Mouse (Mus musculus): Measurements from ENCODE around the gene Coasy. TPM values are rescaled to one million over a fixed set of nuclear protein-coding genes. Genes with fewer than 3 reads are reported as not detected.
A peak's percentile ranks its signal among the peaks of the same experiment; 100 is the strongest.

The Coasy gene
- polyA plus RNA-seq, 1 experiment from 2014 or later = 26.8 TPM

DNA sequence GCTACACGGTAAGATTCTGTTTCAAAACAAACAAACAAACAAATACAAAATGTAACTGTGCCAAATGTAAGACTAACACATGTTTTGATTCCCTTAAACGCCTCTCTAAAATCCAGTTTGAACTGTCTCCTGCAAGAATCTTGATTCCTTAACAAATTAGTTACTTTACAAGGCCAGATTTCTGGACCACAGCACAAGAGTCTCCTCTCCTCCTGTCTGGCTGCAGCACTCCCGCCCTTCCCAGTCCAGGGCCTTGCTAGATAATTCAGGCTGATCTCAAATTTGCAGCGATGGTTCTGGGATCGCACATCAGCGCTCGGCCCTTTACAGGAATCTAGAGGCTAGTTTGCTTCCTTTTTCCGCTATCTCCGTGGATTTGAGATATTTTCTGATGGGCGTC, 706 bp upstream of the Coasy start:
- no peaks in the 10 kb centered on the region for H3K9me3 ChIP-seq (ENCODE audit: control insufficient read depth, low read length)
- WGBS = 6% methylated on average over 10 of the region's 10 CpGs
- peaks cover 9% of the 10 kb centered on the region; the same call in 1 of the 2 replicates for H3K27me3 ChIP-seq (ENCODE audit: control insufficient read depth, insufficient read depth, low read length)
- peaks cover 3% of the 10 kb centered on the region; the same call in 1 of the 2 replicates for H3K4me1 ChIP-seq (replicated peaks; ENCODE audit: control insufficient read depth, insufficient read depth)
- DNase-seq (ENCODE audit: low spot score) (no peak), ATAC-seq (ENCODE audit: low FRiP score, low TSS enrichment) (no peak)
- H3K36me3 ChIP-seq (ENCODE audit: control insufficient read depth, insufficient read depth, low read length) = no peaks in the 10 kb centered on the region
- H3K4me2 ChIP-seq (replicated peaks; ENCODE audit: low read depth) = peak overlapping the region; percentile 94
- H3K9ac ChIP-seq (ENCODE audit: low read length) = peak overlapping the region; percentile 50
- peak overlapping the region; percentile 91 for H3K27ac ChIP-seq (replicated peaks)
- H3K4me3 ChIP-seq (ENCODE audit: low read depth, low read length) = peak overlapping the region; percentile 56
- TF ChIP-seq CTCF (IDR thresholded peaks at IDR 0.05; ENCODE audit: low read depth) = no peak
- no peak for TF ChIP-seq EP300 (optimal IDR thresholded peaks at IDR 0.05)

DNA sequence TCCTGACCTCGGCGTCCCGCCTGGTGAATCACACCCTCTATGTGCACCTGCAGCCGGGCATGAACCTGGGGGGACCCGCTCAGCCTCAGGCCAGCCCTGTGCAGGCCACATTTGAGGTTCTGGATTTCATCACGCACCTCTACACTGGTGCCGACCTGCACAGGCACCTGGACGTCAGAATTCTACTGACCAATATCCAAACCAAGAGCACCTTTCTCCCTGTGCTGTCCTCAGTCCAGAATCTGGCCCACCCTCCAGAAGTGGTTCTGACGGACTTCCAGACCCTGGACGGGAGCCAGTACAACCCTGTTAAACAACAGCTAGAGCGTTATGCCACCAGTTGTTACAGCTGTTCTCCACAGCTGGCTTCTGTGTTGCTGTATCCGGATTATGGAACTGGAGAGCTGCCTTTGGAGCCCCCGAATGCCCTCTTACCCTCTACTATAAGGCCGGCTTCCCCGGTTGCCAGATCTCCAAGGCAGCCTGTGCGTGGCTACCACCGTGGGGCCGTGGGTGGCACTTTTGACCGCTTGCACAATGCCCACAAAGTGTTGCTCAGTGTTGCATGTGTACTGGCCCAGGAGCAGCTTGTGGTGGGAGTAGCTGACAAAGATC, 825 bp downstream of the Coasy start:
- DNase-seq (ENCODE audit: low spot score) (no peak), ATAC-seq (ENCODE audit: low FRiP score, low TSS enrichment) (peak; percentile 27; the same call in 1 of the 2 replicates)
- TF ChIP-seq CTCF (IDR thresholded peaks at IDR 0.05; ENCODE audit: low read depth) (no peak), EP300 (optimal IDR thresholded peaks at IDR 0.05) (no peak)
- no peaks in the 10 kb centered on the region for H3K36me3 ChIP-seq (ENCODE audit: control insufficient read depth, insufficient read depth, low read length)
- peak overlapping the region; percentile 94 for H3K4me2 ChIP-seq (replicated peaks; ENCODE audit: low read depth)
- H3K9me3 ChIP-seq (ENCODE audit: control insufficient read depth, low read length) = no peaks in the 10 kb centered on the region
- H3K4me3 ChIP-seq (ENCODE audit: low read depth, low read length) = peak overlapping the region; percentile 56
- H3K27ac ChIP-seq (replicated peaks) = peak overlapping the region; percentile 91
- peaks cover 9% of the 10 kb centered on the region; the same call in 1 of the 2 replicates for H3K27me3 ChIP-seq (ENCODE audit: control insufficient read depth, insufficient read depth, low read length)
- H3K4me1 ChIP-seq (replicated peaks; ENCODE audit: control insufficient read depth, insufficient read depth) = peaks cover 9% of the 10 kb centered on the region
- WGBS = 29% methylated on average over 19 of the region's 19 CpGs
- peak overlapping the region; percentile 73 for H3K9ac ChIP-seq (ENCODE audit: low read length)

DNA sequence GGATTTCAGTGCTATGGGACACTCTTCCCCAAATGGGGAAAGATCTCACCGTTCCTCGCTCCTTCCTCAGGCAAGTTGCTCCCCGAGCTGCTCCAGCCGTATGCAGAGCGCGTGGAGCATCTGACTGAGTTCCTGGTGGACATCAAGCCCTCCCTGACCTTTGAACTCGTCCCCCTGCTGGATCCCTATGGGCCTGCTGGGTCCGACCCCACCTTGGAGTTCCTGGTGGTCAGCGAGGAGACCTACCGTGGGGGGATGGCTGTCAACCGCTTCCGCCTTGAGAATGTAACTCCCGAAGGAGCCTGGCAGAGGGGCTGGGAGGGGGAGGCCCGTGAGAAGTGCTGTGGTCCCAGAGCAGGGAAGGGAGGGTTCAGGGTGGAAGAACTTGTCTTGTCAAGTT, 1.9 kb downstream of the Coasy start:
- no peak for ATAC-seq (ENCODE audit: low FRiP score, low TSS enrichment)
- TF ChIP-seq CTCF (IDR thresholded peaks at IDR 0.05; ENCODE audit: low read depth) (no peak), EP300 (optimal IDR thresholded peaks at IDR 0.05) (no peak)
- no peak overlapping the region for H3K27ac ChIP-seq (replicated peaks)

DNA sequence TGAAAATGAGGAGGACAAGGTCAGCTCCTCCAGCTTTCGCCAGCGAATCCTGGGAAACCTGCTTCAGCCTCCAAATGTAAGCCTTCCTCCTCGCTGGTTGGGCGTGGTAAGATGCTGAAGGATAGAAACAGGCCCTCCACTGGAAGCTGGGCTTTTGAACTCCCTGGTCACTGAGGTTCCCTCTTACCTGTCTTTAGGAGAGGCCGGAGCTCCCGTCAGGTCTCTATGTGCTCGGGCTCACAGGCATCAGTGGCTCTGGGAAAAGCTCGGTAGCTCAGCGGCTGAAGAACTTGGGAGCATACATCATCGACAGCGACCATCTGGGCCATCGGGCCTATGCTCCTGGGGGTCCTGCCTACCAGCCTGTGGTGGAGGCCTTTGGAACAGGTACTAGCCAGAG, 2.4 kb downstream of the Coasy start:
- ATAC-seq (ENCODE audit: low FRiP score, low TSS enrichment) (no peak), DNase-seq (ENCODE audit: low spot score) (no peak)
- Histone ChIP-seq H3K4me3 (ENCODE audit: low read depth, low read length) (no peak overlapping the region), H3K9me3 (ENCODE audit: control insufficient read depth, low read length) (no peaks in the 10 kb centered on the region), H3K9ac (ENCODE audit: low read length) (no peak overlapping the region), H3K27me3 (ENCODE audit: control insufficient read depth, insufficient read depth, low read length) (0 out of 2 replicates have a peak, but pooled peaks cover under 1% of the 10 kb centered on the region), H3K27ac (replicated peaks) (no peak overlapping the region), H3K4me1 (replicated peaks; ENCODE audit: control insufficient read depth, insufficient read depth) (peaks cover 9% of the 10 kb centered on the region), H3K36me3 (ENCODE audit: control insufficient read depth, insufficient read depth, low read length) (0 out of 2 replicates have a peak, but pooled peaks cover 6% of the 10 kb centered on the region), H3K4me2 (replicated peaks; ENCODE audit: low read depth) (no peak overlapping the region)
- WGBS = 91% methylated on average over 12 of the region's 12 CpGs
- TF ChIP-seq EP300 (optimal IDR thresholded peaks at IDR 0.05) = no peak
- no peak for TF ChIP-seq CTCF (IDR thresholded peaks at IDR 0.05; ENCODE audit: low read depth)

More for the DNA sequence above, 1.9 kb downstream of the Coasy start:
- Histone ChIP-seq H3K4me1 (replicated peaks; ENCODE audit: control insufficient read depth, insufficient read depth) (peaks cover 9% of the 10 kb centered on the region), H3K27me3 (ENCODE audit: control insufficient read depth, insufficient read depth, low read length) (0 out of 2 replicates have a peak, but pooled peaks cover 2% of the 10 kb centered on the region), H3K9me3 (ENCODE audit: control insufficient read depth, low read length) (no peaks in the 10 kb centered on the region), H3K4me3 (ENCODE audit: low read depth, low read length) (no peak overlapping the region), H3K36me3 (ENCODE audit: control insufficient read depth, insufficient read depth, low read length) (0 out of 2 replicates have a peak, but pooled peaks cover 2% of the 10 kb centered on the region), H3K4me2 (replicated peaks; ENCODE audit: low read depth) (no peak overlapping the region), H3K9ac (ENCODE audit: low read length) (no peak overlapping the region)
- 84% methylated on average over 14 of the region's 14 CpGs for WGBS
- DNase-seq (ENCODE audit: low spot score) = no peak

DNA sequence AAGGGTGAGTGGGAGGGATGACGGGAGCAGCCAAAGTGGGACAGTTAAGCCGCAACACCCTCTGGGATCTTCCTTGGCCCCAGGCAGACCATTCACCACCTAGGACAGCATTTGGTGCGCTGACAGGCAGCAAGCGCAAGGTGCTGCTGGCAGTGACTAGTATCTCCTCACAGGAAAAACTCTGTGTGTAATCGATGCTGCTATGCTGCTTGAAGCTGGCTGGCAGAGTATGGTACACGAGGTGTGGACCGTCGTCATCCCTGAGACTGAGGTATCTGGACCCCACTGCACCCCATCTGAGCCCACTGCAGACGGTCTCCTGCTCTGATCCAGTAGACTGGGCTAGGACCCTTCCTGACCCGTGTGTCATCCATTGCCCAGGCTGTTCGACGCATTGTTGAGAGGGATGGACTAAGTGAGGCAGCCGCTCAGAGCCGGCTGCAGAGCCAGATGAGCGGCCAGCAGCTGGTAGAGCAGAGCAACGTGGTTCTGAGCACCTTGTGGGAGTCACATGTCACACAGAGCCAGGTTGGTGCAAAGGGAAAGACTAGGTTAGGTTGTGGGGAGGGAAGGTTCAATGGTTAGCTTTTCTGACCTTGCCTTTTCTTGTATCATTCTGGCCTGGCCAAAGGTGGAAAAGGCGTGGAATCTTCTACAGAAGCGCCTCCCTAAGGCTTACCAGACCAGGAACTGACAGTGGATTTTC, 3.4 kb downstream of the Coasy start:
- 0 out of 2 replicates have a peak overlapping the region, but pooled peaks have one; percentile 8 for H3K27ac ChIP-seq (replicated peaks)
- whole genome bisulfite sequencing = 94% methylated on average over 18 of the region's 18 CpGs
- peaks cover 9% of the 10 kb centered on the region for H3K4me1 ChIP-seq (replicated peaks; ENCODE audit: control insufficient read depth, insufficient read depth)

DNA sequence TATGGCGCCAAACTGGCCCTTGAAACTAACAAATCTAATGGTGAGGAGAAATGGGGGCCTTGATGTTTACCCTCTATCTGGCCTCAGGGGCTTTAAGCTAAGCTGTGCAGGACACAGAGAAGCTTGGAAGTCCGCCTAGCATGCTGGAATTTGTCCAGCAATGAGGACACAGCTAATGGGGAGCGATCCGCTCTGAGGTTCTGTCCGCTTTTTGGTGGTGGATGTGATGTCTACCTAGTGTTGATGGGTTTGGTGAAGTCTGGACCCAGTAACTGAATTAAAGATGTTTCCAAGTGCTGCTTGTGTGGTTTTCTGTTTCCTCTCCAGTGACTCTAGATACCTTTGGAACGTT, 3.9 kb downstream of the Coasy start:
- H3K9me3 ChIP-seq (ENCODE audit: control insufficient read depth, low read length) = no peaks in the 10 kb centered on the region
- peaks cover 15% of the 10 kb centered on the region; the same call in 1 of the 2 replicates for H3K36me3 ChIP-seq (ENCODE audit: control insufficient read depth, insufficient read depth, low read length)
- no peaks in the 10 kb centered on the region for H3K27me3 ChIP-seq (ENCODE audit: control insufficient read depth, insufficient read depth, low read length)
- H3K9ac ChIP-seq (ENCODE audit: low read length) = peak overlapping the region; percentile 85; the same call in 1 of the 2 replicates
- no peak for ATAC-seq (ENCODE audit: low FRiP score, low TSS enrichment)
- peaks cover 9% of the 10 kb centered on the region for H3K4me1 ChIP-seq (replicated peaks; ENCODE audit: control insufficient read depth, insufficient read depth)
- no peak overlapping the region for H3K4me3 ChIP-seq (ENCODE audit: low read depth, low read length)
- DNase-seq (ENCODE audit: low spot score) = no peak
- 67% methylated on average over 6 of the region's 6 CpGs for WGBS
- peak overlapping the region; percentile 91 for H3K27ac ChIP-seq (replicated peaks)
- H3K4me2 ChIP-seq (replicated peaks; ENCODE audit: low read depth) = peak overlapping the region; percentile 95
- TF ChIP-seq CTCF (IDR thresholded peaks at IDR 0.05; ENCODE audit: low read depth) = no peak
- TF ChIP-seq EP300 (optimal IDR thresholded peaks at IDR 0.05) = no peak

More for the DNA sequence above, 3.4 kb downstream of the Coasy start:
- H3K9ac ChIP-seq (ENCODE audit: low read length) = no peak overlapping the region
- H3K36me3 ChIP-seq (ENCODE audit: control insufficient read depth, insufficient read depth, low read length) = 0 out of 2 replicates have a peak, but pooled peaks cover 10% of the 10 kb centered on the region
- no peak overlapping the region for H3K4me2 ChIP-seq (replicated peaks; ENCODE audit: low read depth)
- no peaks in the 10 kb centered on the region for H3K27me3 ChIP-seq (ENCODE audit: control insufficient read depth, insufficient read depth, low read length)
- TF ChIP-seq CTCF (IDR thresholded peaks at IDR 0.05; ENCODE audit: low read depth) = no peak
- TF ChIP-seq EP300 (optimal IDR thresholded peaks at IDR 0.05) = no peak
- no peak overlapping the region for H3K4me3 ChIP-seq (ENCODE audit: low read depth, low read length)
- ATAC-seq (ENCODE audit: low FRiP score, low TSS enrichment) (no peak), DNase-seq (ENCODE audit: low spot score) (no peak)
- H3K9me3 ChIP-seq (ENCODE audit: control insufficient read depth, low read length) = no peaks in the 10 kb centered on the region
